Comparison of ENCODE assay signal across 10 mouse cellular contexts in the genomic region with DNA sequence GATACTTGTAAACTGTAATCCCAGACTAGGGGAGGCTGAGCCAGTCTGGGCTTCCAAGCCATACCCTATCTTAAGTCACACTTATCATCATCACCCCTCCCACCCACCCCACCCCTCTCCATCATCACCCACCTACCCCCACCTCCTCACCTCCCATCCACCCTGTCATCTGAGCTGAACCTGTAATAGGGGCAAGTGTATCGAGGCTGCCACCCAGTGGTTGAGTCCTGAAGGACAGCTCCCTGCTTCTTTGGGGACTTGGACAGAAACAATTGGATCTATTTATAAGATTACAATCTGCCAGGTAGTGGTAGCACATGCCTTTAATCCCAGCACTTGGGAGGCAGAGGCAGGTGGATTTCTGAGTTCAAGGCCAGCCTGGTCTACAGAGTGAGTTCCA. TPM values are rescaled to one million over a fixed set of nuclear protein-coding genes. Genes with fewer than 3 reads are reported as not detected.
DNase-seq lines count a peak whose midpoint lies in the region; ATAC-seq and TF ChIP-seq lines count a peak whose summit lies in the region.
"Had no signal": no experiment of that assay in that cellular context is flagged by ENCODE, and none has a peak within 500 bp of the region (broad histone marks: within the 10 kb centered on the region; RNA-seq: fewer than 3 reads in every experiment).

No protein-coding gene starts in this region.

- 33% methylated on average over 1 of the region's 1 CpGs for WGBS in limb, embryonic 11.5 days
- 27% methylated on average over 1 of the region's 1 CpGs for WGBS in limb, embryonic 10.5 days
- WGBS in kidney, postnatal 0 days: 14% methylated on average over 1 of the region's 1 CpGs
- WGBS in midbrain, embryonic 16.5 days: 15% methylated on average over 1 of the region's 1 CpGs

- H3K4me1 ChIP-seq in limb, embryonic 11.5 days (ENCODE audit: control insufficient read depth, insufficient read depth, low read length): no peaks in the 10 kb centered on the region
- peaks cover 6% of the 10 kb centered on the region for H3K4me1 ChIP-seq in limb, embryonic 10.5 days
- no peaks in the 10 kb centered on the region for H3K4me1 ChIP-seq in kidney, postnatal 0 days (replicated peaks; ENCODE audit: insufficient read depth, low read length)
- H3K4me1 ChIP-seq in midbrain, embryonic 16.5 days (ENCODE audit: control insufficient read depth, insufficient read depth, low read length): no peaks in the 10 kb centered on the region
- H3K4me1 ChIP-seq: midbrain, embryonic 12.5 days had no signal

- DNase-seq in cerebellum, postnatal 25 days: peak; percentile 35 to 54
- DNase-seq in cerebellum, adult 11 months: no peak
- DNase-seq in limb, embryonic 11.5 days (ENCODE audit: low spot score): peak; percentile 43
- no peak for DNase-seq in limb, embryonic 10.5 days (ENCODE audit: low spot score)
- DNase-seq in ZHBTc4 (ENCODE audit: low read depth, low spot score): peak; percentile 77
- DNase-seq in kidney, postnatal 0 days (ENCODE audit: low spot score): no peak

- peak; percentile 66 for TF ChIP-seq CTCF in kidney, postnatal 0 days (IDR thresholded peaks at IDR 0.05; ENCODE audit: low read depth)

- H3K36me3 ChIP-seq in limb, embryonic 11.5 days (ENCODE audit: control insufficient read depth, insufficient read depth, low read length): no peaks in the 10 kb centered on the region
- no peaks in the 10 kb centered on the region for H3K36me3 ChIP-seq in limb, embryonic 10.5 days
- H3K36me3 ChIP-seq in kidney, postnatal 0 days (ENCODE audit: insufficient read depth, low read length): no peaks in the 10 kb centered on the region
- no peaks in the 10 kb centered on the region for H3K36me3 ChIP-seq in midbrain, embryonic 16.5 days (ENCODE audit: control insufficient read depth, insufficient read depth, low read length)
- H3K36me3 ChIP-seq: midbrain, embryonic 12.5 days had no signal

- H3K4me3 ChIP-seq in limb, embryonic 11.5 days (ENCODE audit: low read depth, low read length): no peak overlapping the region
- H3K4me3 ChIP-seq in limb, embryonic 10.5 days: no peak overlapping the region
- H3K4me3 ChIP-seq in kidney, postnatal 0 days (replicated peaks; ENCODE audit: low read depth, low read length): no peak overlapping the region
- no peak overlapping the region for H3K4me3 ChIP-seq in midbrain, embryonic 16.5 days (ENCODE audit: low read depth, low read length)
- H3K4me3 ChIP-seq: midbrain, embryonic 12.5 days had no signal

- no peak overlapping the region for H3K4me2 ChIP-seq in limb, embryonic 11.5 days (ENCODE audit: low read depth, severe bottlenecking)
- H3K4me2 ChIP-seq in kidney, postnatal 0 days (ENCODE audit: low read length): no peak overlapping the region
- H3K4me2 ChIP-seq in midbrain, embryonic 16.5 days (ENCODE audit: low read length): no peak overlapping the region
- H3K4me2 ChIP-seq: midbrain, embryonic 12.5 days had no signal

- H3K27ac ChIP-seq in limb, embryonic 11.5 days (replicated peaks; ENCODE audit: low read depth, low read length): no peak overlapping the region
- no peak overlapping the region for H3K27ac ChIP-seq in limb, embryonic 10.5 days
- H3K27ac ChIP-seq in kidney, postnatal 0 days: no peak overlapping the region
- no peak overlapping the region for H3K27ac ChIP-seq in midbrain, embryonic 16.5 days (ENCODE audit: low read length)
- H3K27ac ChIP-seq: midbrain, embryonic 12.5 days had no signal

- no peaks in the 10 kb centered on the region for H3K9me3 ChIP-seq in limb, embryonic 11.5 days (ENCODE audit: control insufficient read depth, low read length)
- H3K9me3 ChIP-seq in limb, embryonic 10.5 days (replicated peaks): no peaks in the 10 kb centered on the region
- no peaks in the 10 kb centered on the region for H3K9me3 ChIP-seq in kidney, postnatal 0 days (replicated peaks; ENCODE audit: low read length)
- no peaks in the 10 kb centered on the region for H3K9me3 ChIP-seq in midbrain, embryonic 16.5 days (replicated peaks; ENCODE audit: control insufficient read depth, low read length, poor library complexity, severe bottlenecking)
- H3K9me3 ChIP-seq: midbrain, embryonic 12.5 days had no signal

- no peak for ATAC-seq in limb, embryonic 11.5 days (ENCODE audit: insufficient number of reproducible peaks, low FRiP score, low TSS enrichment, low read depth)
- ATAC-seq in kidney, postnatal 0 days (replicated peaks; ENCODE audit: low FRiP score, low read depth): no peak
- peak; percentile 88 for ATAC-seq in megakaryocyte-erythroid progenitor cell, adult 5-6 weeks (replicated peaks; ENCODE audit: low FRiP score, low TSS enrichment, poor library complexity, severe bottlenecking)
- no peak for ATAC-seq in midbrain, embryonic 16.5 days

- H3K27me3 ChIP-seq in limb, embryonic 11.5 days (ENCODE audit: control insufficient read depth, insufficient read depth, low read length): no peaks in the 10 kb centered on the region
- H3K27me3 ChIP-seq in limb, embryonic 10.5 days (ENCODE audit: low read depth, poor library complexity, severe bottlenecking): peaks cover 9% of the 10 kb centered on the region
- H3K27me3 ChIP-seq in kidney, postnatal 0 days (ENCODE audit: insufficient read depth, low read length): no peaks in the 10 kb centered on the region
- H3K27me3 ChIP-seq in midbrain, embryonic 16.5 days (ENCODE audit: control insufficient read depth, insufficient read depth, low read depth, low read length): no peaks in the 10 kb centered on the region
- H3K27me3 ChIP-seq: midbrain, embryonic 12.5 days had no signal

- H3K9ac ChIP-seq in limb, embryonic 11.5 days (ENCODE audit: low read length): no peak overlapping the region
- no peak overlapping the region for H3K9ac ChIP-seq in kidney, postnatal 0 days (ENCODE audit: low read depth, low read length)
- H3K9ac ChIP-seq in midbrain, embryonic 16.5 days (ENCODE audit: low read depth, low read length): no peak overlapping the region
- H3K9ac ChIP-seq: midbrain, embryonic 12.5 days had no signal

RNA-seq across cellular contexts. Expression of a gene that starts 22.7 kb away (rescaled TPM):
- polyA plus RNA-seq in limb, embryonic 11.5 days (2014; fragmentation: Nextera tagmentation; extraction: Ambion mirVana): 3.1 and 3.4 TPM in 2 replicates
- 3.2 and 4.3 TPM in 2 replicates for polyA plus RNA-seq in limb, embryonic 10.5 days (2016; fragmentation: Nextera tagmentation; extraction: Ambion mirVana)
- 21.0 and 21.2 TPM in 2 replicates for polyA plus RNA-seq in kidney, postnatal 0 days (2015; fragmentation: Nextera tagmentation; extraction: Ambion mirVana)
- total RNA-seq in megakaryocyte-erythroid progenitor cell, adult 5-6 weeks (2014; fragmentation: Nextera tagmentation): 2.4 and 3.5 TPM in 2 replicates
- total RNA-seq in megakaryocyte-erythroid progenitor cell, adult 5-6 weeks (2017): 1.1 and 2.2 TPM in 2 replicates
- 20.2 and 21.1 TPM in 2 replicates for polyA plus RNA-seq in midbrain, embryonic 16.5 days (2015; fragmentation: Nextera tagmentation; extraction: Ambion mirVana)

RNA-seq across cellular contexts. Expression of a gene that starts 26.5 kb away (rescaled TPM):
- not detected in 2 replicates for polyA plus RNA-seq in limb, embryonic 11.5 days (2014; fragmentation: Nextera tagmentation; extraction: Ambion mirVana)
- polyA plus RNA-seq in limb, embryonic 10.5 days (2016; fragmentation: Nextera tagmentation; extraction: Ambion mirVana): not detected in 2 replicates
- polyA plus RNA-seq in kidney, postnatal 0 days (2015; fragmentation: Nextera tagmentation; extraction: Ambion mirVana): not detected in 2 replicates
- not detected in 2 replicates for total RNA-seq in megakaryocyte-erythroid progenitor cell, adult 5-6 weeks (2014; fragmentation: Nextera tagmentation)
- total RNA-seq in megakaryocyte-erythroid progenitor cell, adult 5-6 weeks (2017): not detected in 2 replicates
- polyA plus RNA-seq in midbrain, embryonic 16.5 days (2015; fragmentation: Nextera tagmentation; extraction: Ambion mirVana): not detected in 2 replicates
- polyA plus RNA-seq: heart, embryonic 16.5 days; midbrain, embryonic 12.5 days had no signal

RNA-seq across cellular contexts. Expression of a gene that starts 34.6 kb away (rescaled TPM):
- polyA plus RNA-seq in limb, embryonic 11.5 days (2014; fragmentation: Nextera tagmentation; extraction: Ambion mirVana): 60.4 and 61.8 TPM in 2 replicates
- 88.0 and 104 TPM in 2 replicates for polyA plus RNA-seq in limb, embryonic 10.5 days (2016; fragmentation: Nextera tagmentation; extraction: Ambion mirVana)
- 34.6 and 38.7 TPM in 2 replicates for polyA plus RNA-seq in kidney, postnatal 0 days (2015; fragmentation: Nextera tagmentation; extraction: Ambion mirVana)
- total RNA-seq in megakaryocyte-erythroid progenitor cell, adult 5-6 weeks (2014; fragmentation: Nextera tagmentation): 43.9 and 54.6 TPM in 2 replicates
- total RNA-seq in megakaryocyte-erythroid progenitor cell, adult 5-6 weeks (2017): 36.8 and 43.6 TPM in 2 replicates
- 73.3 and 78.2 TPM in 2 replicates for polyA plus RNA-seq in midbrain, embryonic 16.5 days (2015; fragmentation: Nextera tagmentation; extraction: Ambion mirVana)

RNA-seq across cellular contexts. Expression of a gene that starts 54.1 kb away (rescaled TPM):
- polyA plus RNA-seq in limb, embryonic 11.5 days (2014; fragmentation: Nextera tagmentation; extraction: Ambion mirVana): 706 and 718 TPM in 2 replicates
- 778 and 852 TPM in 2 replicates for polyA plus RNA-seq in limb, embryonic 10.5 days (2016; fragmentation: Nextera tagmentation; extraction: Ambion mirVana)
- polyA plus RNA-seq in kidney, postnatal 0 days (2015; fragmentation: Nextera tagmentation; extraction: Ambion mirVana): 358 and 392 TPM in 2 replicates
- 322 and 323 TPM in 2 replicates for total RNA-seq in megakaryocyte-erythroid progenitor cell, adult 5-6 weeks (2014; fragmentation: Nextera tagmentation)
- total RNA-seq in megakaryocyte-erythroid progenitor cell, adult 5-6 weeks (2017): 456 and 460 TPM in 2 replicates
- polyA plus RNA-seq in midbrain, embryonic 16.5 days (2015; fragmentation: Nextera tagmentation; extraction: Ambion mirVana): 573 and 593 TPM in 2 replicates

RNA-seq across cellular contexts. Expression of a gene that starts 54.6 kb away (rescaled TPM):
- polyA plus RNA-seq in limb, embryonic 11.5 days (2014; fragmentation: Nextera tagmentation; extraction: Ambion mirVana): 19.6 and 20.9 TPM in 2 replicates
- polyA plus RNA-seq in limb, embryonic 10.5 days (2016; fragmentation: Nextera tagmentation; extraction: Ambion mirVana): 23.3 and 29.0 TPM in 2 replicates
- 37.3 and 40.2 TPM in 2 replicates for polyA plus RNA-seq in kidney, postnatal 0 days (2015; fragmentation: Nextera tagmentation; extraction: Ambion mirVana)
- total RNA-seq in megakaryocyte-erythroid progenitor cell, adult 5-6 weeks (2014; fragmentation: Nextera tagmentation): 34.0 and 38.3 TPM in 2 replicates
- 15.3 and 19.4 TPM in 2 replicates for total RNA-seq in megakaryocyte-erythroid progenitor cell, adult 5-6 weeks (2017)
- polyA plus RNA-seq in midbrain, embryonic 16.5 days (2015; fragmentation: Nextera tagmentation; extraction: Ambion mirVana): 19.8 and 24.7 TPM in 2 replicates

Comparison
In these comparisons a context has a peak if more than half of its experiments do, and no peak if none do; other contexts are left out.
1. DNase-seq: peak in cerebellum, postnatal 25 days (2 of 2), limb, embryonic 11.5 days (single experiment) and ZHBTc4 (single experiment); none in cerebellum, adult 11 months (single experiment), limb, embryonic 10.5 days (single experiment) and kidney, postnatal 0 days (single experiment).